Comparison of ENCODE assay signal across 13 mouse cellular contexts in the genomic region with DNA sequence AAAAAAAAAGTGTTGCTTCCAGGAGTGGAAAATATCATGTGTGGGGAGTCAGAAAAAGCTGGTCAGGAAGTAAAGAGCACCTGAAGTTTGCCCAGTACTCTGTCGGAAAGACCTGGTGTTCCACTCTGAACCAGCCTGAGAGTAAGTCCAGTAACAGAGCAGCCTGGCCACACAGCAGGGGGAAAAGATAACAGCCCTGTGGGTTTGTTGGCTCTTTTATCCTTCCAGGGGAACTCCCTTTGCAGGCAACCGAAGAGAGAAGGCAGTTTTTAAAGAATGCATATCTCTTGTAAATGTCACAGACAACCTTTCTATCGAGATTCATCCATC. TPM values are rescaled to one million over a fixed set of nuclear protein-coding genes. Genes with fewer than 3 reads are reported as not detected.
DNase-seq lines count a peak whose midpoint lies in the region; ATAC-seq and TF ChIP-seq lines count a peak whose summit lies in the region.
"Had no signal": no experiment of that assay in that cellular context is flagged by ENCODE, and none has a peak within 500 bp of the region (broad histone marks: within the 10 kb centered on the region; RNA-seq: fewer than 3 reads in every experiment).

No protein-coding gene starts in this region.

- no peak overlapping the region for H3K4me3 ChIP-seq in midbrain, embryonic 11.5 days (ENCODE audit: low read depth, low read length)
- H3K4me3 ChIP-seq in midbrain, postnatal 0 days (ENCODE audit: low read depth, low read length): no peak overlapping the region
- no peak overlapping the region for H3K4me3 ChIP-seq in liver, embryonic 11.5 days (ENCODE audit: low read depth, low read length)
- no peak overlapping the region for H3K4me3 ChIP-seq in stomach, postnatal 0 days (ENCODE audit: low read depth, low read length)
- H3K4me3 ChIP-seq: embryonic facial prominence, embryonic 10.5 days; hindbrain, embryonic 13.5 days; limb, embryonic 15.5 days; midbrain, embryonic 13.5 days had no signal

- no peak for ATAC-seq in midbrain, embryonic 11.5 days (ENCODE audit: low FRiP score)
- no peak for ATAC-seq in midbrain, postnatal 0 days (ENCODE audit: low FRiP score)
- ATAC-seq in liver, embryonic 11.5 days (replicated peaks; ENCODE audit: low FRiP score): peak; percentile 93
- ATAC-seq in stomach, postnatal 0 days (ENCODE audit: low FRiP score, low TSS enrichment): no peak
- ATAC-seq: midbrain, embryonic 13.5 days had no signal

- TF ChIP-seq EP300 in stomach, postnatal 0 days (optimal IDR thresholded peaks at IDR 0.05): no peak

- TF ChIP-seq CTCF in midbrain, postnatal 0 days (IDR thresholded peaks at IDR 0.05): no peak
- TF ChIP-seq CTCF in stomach, postnatal 0 days (IDR thresholded peaks at IDR 0.05; ENCODE audit: low read depth): no peak

- no peak overlapping the region for H3K4me2 ChIP-seq in midbrain, embryonic 11.5 days
- H3K4me2 ChIP-seq in midbrain, postnatal 0 days (ENCODE audit: low read depth, low read length, poor library complexity, severe bottlenecking): no peak overlapping the region
- peak overlapping the region; percentile 54 for H3K4me2 ChIP-seq in liver, embryonic 11.5 days
- no peak overlapping the region for H3K4me2 ChIP-seq in stomach, postnatal 0 days (replicated peaks; ENCODE audit: low read depth)
- H3K4me2 ChIP-seq: hindbrain, embryonic 13.5 days; limb, embryonic 15.5 days; midbrain, embryonic 13.5 days had no signal

- no peaks in the 10 kb centered on the region for H3K9me3 ChIP-seq in midbrain, embryonic 11.5 days (ENCODE audit: control insufficient read depth, low read length)
- no peaks in the 10 kb centered on the region for H3K9me3 ChIP-seq in midbrain, postnatal 0 days (ENCODE audit: low read length)
- H3K9me3 ChIP-seq in liver, embryonic 11.5 days (ENCODE audit: control insufficient read depth, low read length): no peaks in the 10 kb centered on the region
- H3K9me3 ChIP-seq in stomach, postnatal 0 days (ENCODE audit: control insufficient read depth, low read length): no peaks in the 10 kb centered on the region
- H3K9me3 ChIP-seq: embryonic facial prominence, embryonic 10.5 days; hindbrain, embryonic 13.5 days; limb, embryonic 15.5 days; midbrain, embryonic 13.5 days had no signal

- DNase-seq in midbrain, embryonic 11.5 days (ENCODE audit: low spot score, missing footprints): peak; percentile 82
- no peak for DNase-seq in midbrain, postnatal 0 days (ENCODE audit: low spot score)
- DNase-seq in MEL-GATA-1-ER (ENCODE audit: extremely low read depth, low read depth): peak; percentile 91
- DNase-seq in liver, embryonic 11.5 days (ENCODE audit: low spot score): peak; percentile 46
- DNase-seq in stomach, postnatal 0 days (ENCODE audit: low spot score): peak; percentile 26
- DNase-seq in layer of hippocampus, adult 11-12 months (ENCODE audit: low spot score): no peak
- DNase-seq in natural killer cell, adult 2 months (ENCODE audit: low spot score in 2 of 2): no peak
- DNase-seq: cerebellum, adult 8-10 months; lung, postnatal 14 days had no signal

- no peak overlapping the region for H3K27ac ChIP-seq in midbrain, embryonic 11.5 days (ENCODE audit: low read depth, low read length)
- no peak overlapping the region for H3K27ac ChIP-seq in midbrain, postnatal 0 days (ENCODE audit: low read depth, low read length)
- peak overlapping the region; percentile 76 for H3K27ac ChIP-seq in liver, embryonic 11.5 days (ENCODE audit: low read depth, low read length)
- H3K27ac ChIP-seq in stomach, postnatal 0 days (replicated peaks): no peak overlapping the region
- H3K27ac ChIP-seq: embryonic facial prominence, embryonic 10.5 days; hindbrain, embryonic 13.5 days; limb, embryonic 15.5 days; midbrain, embryonic 13.5 days had no signal

- H3K36me3 ChIP-seq in midbrain, embryonic 11.5 days (ENCODE audit: control insufficient read depth, insufficient read depth, low read length): no peaks in the 10 kb centered on the region
- no peaks in the 10 kb centered on the region for H3K36me3 ChIP-seq in midbrain, postnatal 0 days (ENCODE audit: insufficient read depth, low read length)
- no peaks in the 10 kb centered on the region for H3K36me3 ChIP-seq in liver, embryonic 11.5 days (ENCODE audit: control insufficient read depth, insufficient read depth, low read length)
- no peaks in the 10 kb centered on the region for H3K36me3 ChIP-seq in stomach, postnatal 0 days (ENCODE audit: control insufficient read depth, insufficient read depth, low read length)
- H3K36me3 ChIP-seq: embryonic facial prominence, embryonic 10.5 days; hindbrain, embryonic 13.5 days; limb, embryonic 15.5 days; midbrain, embryonic 13.5 days had no signal

- peaks cover 24% of the 10 kb centered on the region for H3K27me3 ChIP-seq in midbrain, embryonic 11.5 days (ENCODE audit: control insufficient read depth, insufficient read depth, low read length)
- H3K27me3 ChIP-seq in midbrain, postnatal 0 days (ENCODE audit: insufficient read depth, low read length): no peaks in the 10 kb centered on the region; the same call in 1 of the 2 replicates
- H3K27me3 ChIP-seq in liver, embryonic 11.5 days (replicated peaks; ENCODE audit: control insufficient read depth, insufficient read depth, low read length): no peaks in the 10 kb centered on the region
- H3K27me3 ChIP-seq in stomach, postnatal 0 days (ENCODE audit: control insufficient read depth, insufficient read depth, low read length): no peaks in the 10 kb centered on the region
- H3K27me3 ChIP-seq: limb, embryonic 15.5 days had no signal

- no peak overlapping the region for H3K9ac ChIP-seq in midbrain, embryonic 11.5 days (ENCODE audit: low read length)
- no peak overlapping the region for H3K9ac ChIP-seq in midbrain, postnatal 0 days (replicated peaks; ENCODE audit: low read length, poor library complexity, severe bottlenecking)
- peak overlapping the region; percentile 16; the same call in 1 of the 2 replicates for H3K9ac ChIP-seq in liver, embryonic 11.5 days (ENCODE audit: low read depth, low read length)
- H3K9ac ChIP-seq in stomach, postnatal 0 days (ENCODE audit: low read length): no peak overlapping the region
- H3K9ac ChIP-seq: hindbrain, embryonic 13.5 days; limb, embryonic 15.5 days; midbrain, embryonic 13.5 days had no signal

- WGBS in midbrain, embryonic 11.5 days: 21% methylated on average over 3 of the region's 3 CpGs
- WGBS in midbrain, postnatal 0 days: 27% methylated on average over 3 of the region's 3 CpGs
- WGBS in liver, embryonic 11.5 days: 4% methylated on average over 3 of the region's 3 CpGs
- WGBS in stomach, postnatal 0 days: 35% methylated on average over 3 of the region's 3 CpGs

- peaks cover 18% of the 10 kb centered on the region for H3K4me1 ChIP-seq in midbrain, embryonic 11.5 days (ENCODE audit: control insufficient read depth, insufficient read depth, low read length)
- H3K4me1 ChIP-seq in midbrain, postnatal 0 days (ENCODE audit: insufficient read depth, low read length): no peaks in the 10 kb centered on the region; the same call in 1 of the 2 replicates
- peaks cover 33% of the 10 kb centered on the region for H3K4me1 ChIP-seq in liver, embryonic 11.5 days (replicated peaks; ENCODE audit: control insufficient read depth, insufficient read depth, low read length)
- H3K4me1 ChIP-seq in stomach, postnatal 0 days (replicated peaks; ENCODE audit: control insufficient read depth, insufficient read depth): 0 out of 2 replicates have a peak, but pooled peaks cover 2% of the 10 kb centered on the region

RNA-seq across cellular contexts. Expression of a gene that starts 18.2 kb away (rescaled TPM):
- polyA plus RNA-seq in midbrain, embryonic 11.5 days (2014; fragmentation: Nextera tagmentation; extraction: Ambion mirVana): 3.4 and 5.5 TPM in 2 replicates
- total RNA-seq in midbrain, postnatal 0 days (2014; rRNA removed): 4.3 TPM in 2 replicates
- polyA plus RNA-seq in midbrain, postnatal 0 days (2015; fragmentation: Nextera tagmentation; extraction: Ambion mirVana): 1.4 and 2.0 TPM in 2 replicates
- 20.6 and 23.6 TPM in 2 replicates for polyA plus RNA-seq in liver, embryonic 11.5 days (2014; fragmentation: Nextera tagmentation; extraction: Ambion mirVana)
- polyA plus RNA-seq in stomach, postnatal 0 days (2015; fragmentation: Nextera tagmentation; extraction: Ambion mirVana): 5.9 and 6.0 TPM in 2 replicates

Comparison
In these comparisons a context has a peak if more than half of its experiments do, and no peak if none do; other contexts are left out.
1. DNase-seq: peak in midbrain, embryonic 11.5 days (single experiment), MEL-GATA-1-ER (single experiment), liver, embryonic 11.5 days (single experiment) and stomach, postnatal 0 days (single experiment); none in midbrain, postnatal 0 days (single experiment), layer of hippocampus, adult 11-12 months (single experiment) and natural killer cell, adult 2 months (0 of 2).